Mouse (Mus musculus) cerebellum, postnatal 10 days (tissue): ENCODE results near the gene Gfra1.

Experiments used
- DNase-seq, 2 experiments: peaks; one replicate each; pipeline ENCODE4 v3.0.0; 2021; ENCODE audit warnings: mixed read lengths in 2 of 2

The Gfra1 gene

GRCm38 (mm10) chr19:58391796-58392195, 63.9 kb downstream of the Gfra1 start:
- DNase-seq: no peak

- DNase-seq: no peak
Measured at GRCm38 (mm10) chr19:58389466-58389865, 66.2 kb downstream of the Gfra1 start.

- peak; percentile 18 to 23 for DNase-seq
Measured at GRCm38 (mm10) chr19:58388851-58389447, 66.8 kb downstream of the Gfra1 start.

GRCm38 (mm10) chr19:58383273-58383672, 72.4 kb downstream of the Gfra1 start:
- DNase-seq: no peak

GRCm38 (mm10) chr19:58382535-58382934, 73.2 kb downstream of the Gfra1 start:
- no peak for DNase-seq

- peak; percentile 59 to 62 for DNase-seq
Measured at GRCm38 (mm10) chr19:58377969-58378368, 77.7 kb downstream of the Gfra1 start.

- no peak for DNase-seq
Measured at GRCm38 (mm10) chr19:58376675-58377102, 79.0 kb downstream of the Gfra1 start.

GRCm38 (mm10) chr19:58374648-58375047, 81.1 kb downstream of the Gfra1 start:
- DNase-seq: no peak

- no peak for DNase-seq
Measured at GRCm38 (mm10) chr19:58374155-58374554, 81.6 kb downstream of the Gfra1 start.

- no peak for DNase-seq
Measured at GRCm38 (mm10) chr19:58368513-58368912, 87.2 kb downstream of the Gfra1 start.

GRCm38 (mm10) chr19:58364688-58365087, 91.0 kb downstream of the Gfra1 start:
- DNase-seq: peak; percentile 71 to 72

GRCm38 (mm10) chr19:58360982-58361381, 94.7 kb downstream of the Gfra1 start:
- DNase-seq: no peak

- no peak for DNase-seq
Measured at GRCm38 (mm10) chr19:58358063-58358462, 97.6 kb downstream of the Gfra1 start.

GRCm38 (mm10) chr19:58353953-58354352, 101.8 kb downstream of the Gfra1 start:
- no peak for DNase-seq

GRCm38 (mm10) chr19:58353260-58353870, 102.3 kb downstream of the Gfra1 start:
- DNase-seq: no peak

- DNase-seq: no peak
Measured at GRCm38 (mm10) chr19:58349890-58350408, 105.8 kb downstream of the Gfra1 start.

- no peak for DNase-seq
Measured at GRCm38 (mm10) chr19:58345137-58345536, 110.6 kb downstream of the Gfra1 start.

GRCm38 (mm10) chr19:58341351-58341750, 114.4 kb downstream of the Gfra1 start:
- no peak for DNase-seq

GRCm38 (mm10) chr19:58340221-58340620, 115.5 kb downstream of the Gfra1 start:
- DNase-seq: peak; percentile 57 to 68

- no peak for DNase-seq
Measured at GRCm38 (mm10) chr19:58336802-58337201, 118.9 kb downstream of the Gfra1 start.

- DNase-seq: no peak
Measured at GRCm38 (mm10) chr19:58335585-58336530, 119.9 kb downstream of the Gfra1 start.

GRCm38 (mm10) chr19:58329305-58329704, 126.4 kb downstream of the Gfra1 start:
- DNase-seq: no peak

GRCm38 (mm10) chr19:58328014-58328413, 127.7 kb downstream of the Gfra1 start:
- peak in 1 of 2 experiments; percentile 13 for DNase-seq
